Mouse (Mus musculus): ENCODE data around the gene Gm21293.
"Not testable (repeated sequence)": the region's sequence is repeated elsewhere in the genome, so short reads cannot be mapped to it uniquely, and the experiment has no call there.

- not testable (repeated sequence) for TF ChIP-seq POLR2A (IDR thresholded peaks at IDR 0.05; ENCODE audit: low read depth, low read length); CTCF (conservative IDR thresholded peaks at IDR 0.05; ENCODE audit: insufficient read depth, insufficient read length, low read depth, low read length)
Measured at GRCm38 (mm10) chr10:104159706-104160105, 16.9 kb downstream of the Gm21293 start, which contains the start of gene Gm8764.

Data from kidney, adult 2 months (tissue).